ENCODE assay signal across 16 mouse cellular contexts in the genomic region with DNA sequence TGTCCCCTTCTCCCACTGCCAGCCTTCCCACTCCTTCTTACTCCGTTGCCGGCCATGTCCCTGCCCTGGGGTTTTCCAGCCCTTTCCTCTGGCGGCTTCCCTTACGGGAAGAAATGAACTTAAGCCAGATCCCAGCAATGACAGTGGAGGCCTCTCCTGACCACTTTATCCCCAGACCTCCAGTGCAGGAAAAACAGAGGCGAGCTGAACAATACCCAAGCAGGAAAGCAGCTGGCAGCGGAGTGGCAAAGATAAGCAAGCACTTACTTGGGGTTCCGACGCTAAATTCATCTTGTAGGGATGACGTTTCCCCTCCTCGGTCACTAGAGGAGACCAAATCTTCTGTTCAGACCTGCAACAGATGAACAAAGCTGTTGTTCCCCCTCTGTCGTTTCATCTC. TPM values are rescaled to one million over a fixed set of nuclear protein-coding genes. Genes with fewer than 3 reads are reported as not detected.
DNase-seq lines count a peak whose midpoint lies in the region; ATAC-seq and TF ChIP-seq lines count a peak whose summit lies in the region.
"Had no signal": no experiment of that assay in that cellular context is flagged by ENCODE, and none has a peak within 500 bp of the region (broad histone marks: within the 10 kb centered on the region; RNA-seq: fewer than 3 reads in every experiment).

No protein-coding gene starts in this region.

- no peak for TF ChIP-seq CTCF in liver, adult 2 months (IDR thresholded peaks at IDR 0.05; ENCODE audit: low read depth, low read length)
- no peak for TF ChIP-seq CTCF in lung, embryonic 14.5 days (IDR thresholded peaks at IDR 0.05; ENCODE audit: low read depth)
- TF ChIP-seq CTCF in stomach, postnatal 0 days (IDR thresholded peaks at IDR 0.05; ENCODE audit: low read depth) = no peak

- H3K9ac ChIP-seq in liver, adult 2 months (ENCODE audit: low read depth, low read length) = no peak overlapping the region
- H3K9ac ChIP-seq in heart, embryonic 16.5 days (ENCODE audit: low read length) = peak overlapping the region; percentile 51; the same call in 1 of the 2 replicates
- H3K9ac ChIP-seq in lung, embryonic 14.5 days = no peak overlapping the region
- no peak overlapping the region for H3K9ac ChIP-seq in stomach, postnatal 0 days (ENCODE audit: low read length)
- H3K9ac ChIP-seq: embryonic facial prominence, embryonic 13.5 days; liver, embryonic 14.5 days; neural tube, embryonic 12.5 days had no signal

- WGBS in liver, adult 2 months = 73% methylated on average over 11 of the region's 11 CpGs
- WGBS in heart, embryonic 16.5 days = 18% methylated on average over 11 of the region's 11 CpGs
- WGBS in lung, embryonic 14.5 days = 59% methylated on average over 11 of the region's 11 CpGs
- WGBS in stomach, postnatal 0 days = 65% methylated on average over 11 of the region's 11 CpGs

- H3K4me2 ChIP-seq in heart, embryonic 16.5 days (ENCODE audit: low read depth, low read length) = peak overlapping the region; percentile 37
- H3K4me2 ChIP-seq in lung, embryonic 14.5 days = no peak overlapping the region
- H3K4me2 ChIP-seq in stomach, postnatal 0 days (replicated peaks; ENCODE audit: low read depth) = no peak overlapping the region
- H3K4me2 ChIP-seq: embryonic facial prominence, embryonic 13.5 days; neural tube, embryonic 12.5 days had no signal

- no peak for TF ChIP-seq EP300 in stomach, postnatal 0 days (optimal IDR thresholded peaks at IDR 0.05)

- no peak for TF ChIP-seq POLR2A in liver, adult 2 months (IDR thresholded peaks at IDR 0.05; ENCODE audit: extremely low read depth, insufficient read depth, low read length)

- H3K36me3 ChIP-seq in liver, adult 2 months (ENCODE audit: control insufficient read depth, insufficient read depth, low read length) = peaks cover 10% of the 10 kb centered on the region
- peaks cover 4% of the 10 kb centered on the region; the same call in 1 of the 2 replicates for H3K36me3 ChIP-seq in heart, embryonic 16.5 days (ENCODE audit: control insufficient read depth, insufficient read depth)
- H3K36me3 ChIP-seq in lung, embryonic 14.5 days (ENCODE audit: insufficient read depth) = 0 out of 2 replicates have a peak, but pooled peaks cover 3% of the 10 kb centered on the region
- H3K36me3 ChIP-seq in stomach, postnatal 0 days (ENCODE audit: control insufficient read depth, insufficient read depth, low read length) = no peaks in the 10 kb centered on the region
- H3K36me3 ChIP-seq: embryonic facial prominence, embryonic 13.5 days; G1E; neural tube, embryonic 12.5 days had no signal

- H3K79me2 ChIP-seq in liver, adult 2 months (ENCODE audit: control insufficient read depth, insufficient read depth, low read length) = no peaks in the 10 kb centered on the region; the same call in 1 of the 2 replicates

- no peaks in the 10 kb centered on the region; the same call in 1 of the 2 replicates for H3K4me1 ChIP-seq in liver, adult 2 months (ENCODE audit: control insufficient read depth, insufficient read depth, low read length)
- H3K4me1 ChIP-seq in heart, embryonic 16.5 days (ENCODE audit: control insufficient read depth, insufficient read depth, low read length) = peaks cover 25% of the 10 kb centered on the region
- no peaks in the 10 kb centered on the region for H3K4me1 ChIP-seq in lung, embryonic 14.5 days (ENCODE audit: insufficient read depth)
- no peaks in the 10 kb centered on the region; the same call in 1 of the 2 replicates for H3K4me1 ChIP-seq in stomach, postnatal 0 days (replicated peaks; ENCODE audit: control insufficient read depth, insufficient read depth)
- H3K4me1 ChIP-seq: neural tube, embryonic 12.5 days had no signal

- no peak for ATAC-seq in heart, embryonic 16.5 days (replicated peaks; ENCODE audit: extremely low read depth, insufficient read depth, low FRiP score)
- ATAC-seq in lung, embryonic 14.5 days (ENCODE audit: insufficient read depth) = no peak
- ATAC-seq in stomach, postnatal 0 days (ENCODE audit: low FRiP score, low TSS enrichment) = no peak
- ATAC-seq in erythroblast, adult 5-6 weeks (replicated peaks; ENCODE audit: low FRiP score, poor library complexity, severe bottlenecking) = no peak
- ATAC-seq: midbrain, embryonic 16.5 days had no signal

- H3K4me3 ChIP-seq in liver, adult 2 months (ENCODE audit: insufficient read depth, low read depth, low read length) = no peak overlapping the region
- no peak overlapping the region for H3K4me3 ChIP-seq in heart, embryonic 16.5 days (ENCODE audit: low read length)
- no peak overlapping the region for H3K4me3 ChIP-seq in lung, embryonic 14.5 days (ENCODE audit: low read depth, low read length)
- no peak overlapping the region for H3K4me3 ChIP-seq in stomach, postnatal 0 days (ENCODE audit: low read depth, low read length)
- H3K4me3 ChIP-seq: embryonic facial prominence, embryonic 13.5 days; neural tube, embryonic 12.5 days had no signal

- no peaks in the 10 kb centered on the region for H3K27me3 ChIP-seq in liver, adult 2 months (ENCODE audit: control insufficient read depth, insufficient read depth, low read length)
- no peaks in the 10 kb centered on the region for H3K27me3 ChIP-seq in heart, embryonic 16.5 days (ENCODE audit: control insufficient read depth, insufficient read depth, low read length)
- no peaks in the 10 kb centered on the region for H3K27me3 ChIP-seq in lung, embryonic 14.5 days (ENCODE audit: insufficient read depth, low read length)
- no peaks in the 10 kb centered on the region for H3K27me3 ChIP-seq in stomach, postnatal 0 days (ENCODE audit: control insufficient read depth, insufficient read depth, low read length)
- H3K27me3 ChIP-seq: embryonic facial prominence, embryonic 13.5 days; neural tube, embryonic 12.5 days had no signal

- no peaks in the 10 kb centered on the region for H3K9me3 ChIP-seq in heart, embryonic 16.5 days (replicated peaks; ENCODE audit: control insufficient read depth, low read length)
- H3K9me3 ChIP-seq in lung, embryonic 14.5 days (ENCODE audit: low read depth, low read length) = no peaks in the 10 kb centered on the region
- H3K9me3 ChIP-seq in stomach, postnatal 0 days (ENCODE audit: control insufficient read depth, low read length) = no peaks in the 10 kb centered on the region
- H3K9me3 ChIP-seq: G1E; neural tube, embryonic 12.5 days had no signal

- no peak for DNase-seq in liver, adult 2 months (ENCODE audit: extremely low read depth, low read depth, low spot score)
- DNase-seq in liver = no peak
- peak; percentile 34 for DNase-seq in lung, embryonic 14.5 days
- no peak for DNase-seq in stomach, postnatal 0 days (ENCODE audit: low spot score)
- no peak for DNase-seq in urinary bladder, postnatal 10 days (ENCODE audit: low spot score)
- DNase-seq: adrenal gland, postnatal 25 days; cerebellum, postnatal 36 days; spleen, adult 18-20 months; thymus, postnatal 4 days had no signal

- 0 out of 2 replicates have a peak overlapping the region, but pooled peaks have one; percentile 34 for H3K27ac ChIP-seq in liver, adult 2 months (replicated peaks; ENCODE audit: insufficient read depth, low read depth, low read length)
- peak overlapping the region; percentile 86 for H3K27ac ChIP-seq in heart, embryonic 16.5 days (ENCODE audit: low read length)
- no peak overlapping the region for H3K27ac ChIP-seq in lung, embryonic 14.5 days (ENCODE audit: low read depth)
- 0 out of 2 replicates have a peak overlapping the region, but pooled peaks have one; percentile 0 for H3K27ac ChIP-seq in stomach, postnatal 0 days (replicated peaks)
- H3K27ac ChIP-seq: embryonic facial prominence, embryonic 13.5 days; liver, embryonic 14.5 days; neural tube, embryonic 12.5 days had no signal

RNA-seq across cellular contexts. Expression of gene Pdlim1, which starts 22.3 kb away (rescaled TPM):
- total RNA-seq in liver, adult 2 months (2014; rRNA removed) = 23.0 and 23.6 TPM in 2 replicates
- 44.6 and 50.7 TPM in 2 replicates for polyA plus RNA-seq in liver, adult 2 months (2012; rRNA removed)
- polyA plus RNA-seq in heart, embryonic 16.5 days (2015; fragmentation: Nextera tagmentation; extraction: Ambion mirVana) = 267 and 270 TPM in 2 replicates
- polyA plus RNA-seq in lung, embryonic 14.5 days (2014; fragmentation: Nextera tagmentation; extraction: Ambion mirVana) = 130 and 135 TPM in 2 replicates
- 288 and 298 TPM in 2 replicates for polyA plus RNA-seq in stomach, postnatal 0 days (2015; fragmentation: Nextera tagmentation; extraction: Ambion mirVana)
- total RNA-seq in erythroblast, adult 5-6 weeks (2015; ENCODE audit: low replicate concordance) = 19.6 and 24.0 TPM in 2 replicates
- total RNA-seq in erythroblast, adult 5-6 weeks (2017; ENCODE audit: low replicate concordance) = 8.9 and 32.3 TPM in 2 replicates
- polyA plus RNA-seq: G1E had no signal
